Mouse (Mus musculus) C2C12 (cell line): ENCODE data around the gene Elmod1.

ENCODE experiments used
- CEBPB ChIP-seq: IDR thresholded peaks from one replicate; pipeline ENCODE4 v1.6.1; 2011; ENCODE audit warnings: low read depth, mild to moderate bottlenecking, control low read depth, moderate library complexity
- CTCF ChIP-seq: IDR thresholded peaks from one replicate; pipeline ENCODE4 v1.5.1; 2011; ENCODE audit not compliant: control insufficient read depth, insufficient read depth, insufficient read length
- USF1 ChIP-seq: IDR thresholded peaks from one replicate; pipeline ENCODE4 v1.6.1; 2011; ENCODE audit warnings: low read depth, mild to moderate bottlenecking, control low read depth, moderate library complexity

- TF ChIP-seq CTCF (no peak), CEBPB (no peak), USF1 (no peak)
These were observed 44.2 kb downstream of the Elmod1 start for GRCm38 (mm10) chr9:53930906-53931305.
